Comparison of ENCODE assay signal across 8 mouse cellular contexts in genomic region chr14:50930377-50930753, GRCm38 (mm10). TPM values are rescaled to one million over a fixed set of nuclear protein-coding genes. Genes with fewer than 3 reads are reported as not detected.
A peak's percentile ranks its signal among the peaks of the same experiment; 100 is the strongest.
DNase-seq lines count a peak whose midpoint lies in the region; ATAC-seq and TF ChIP-seq lines count a peak whose summit lies in the region.

No protein-coding gene starts in this region.

- TF ChIP-seq CTCF in E14TG2a.4 (conservative IDR thresholded peaks at IDR 0.05; ENCODE audit: low read length), result no peak
- TF ChIP-seq CTCF in lung, adult 2 months (IDR thresholded peaks at IDR 0.05; ENCODE audit: insufficient read depth, low read length), result no peak

- peak overlapping the region; percentile 95 for H3K4me3 ChIP-seq in heart, embryonic 15.5 days
- peak overlapping the region; percentile 97 for H3K4me3 ChIP-seq in E14TG2a.4 (replicated peaks; ENCODE audit: low read length)
- peak overlapping the region; percentile 92 for H3K4me3 ChIP-seq in embryonic facial prominence, embryonic 12.5 days
- peak overlapping the region; percentile 72 for H3K4me3 ChIP-seq in lung, adult 2 months (replicated peaks; ENCODE audit: extremely low read depth, low read depth, low read length)

- peaks cover 27% of the 10 kb centered on the region for H3K36me3 ChIP-seq in heart, embryonic 15.5 days
- H3K36me3 ChIP-seq in E14TG2a.4 (ENCODE audit: insufficient read depth, low read length), result peaks cover 53% of the 10 kb centered on the region
- peaks cover 30% of the 10 kb centered on the region for H3K36me3 ChIP-seq in embryonic facial prominence, embryonic 12.5 days

- H3K27me3 ChIP-seq in heart, embryonic 15.5 days, result no peaks in the 10 kb centered on the region
- H3K27me3 ChIP-seq in E14TG2a.4 (ENCODE audit: insufficient read depth, low read length), result no peaks in the 10 kb centered on the region
- H3K27me3 ChIP-seq in embryonic facial prominence, embryonic 12.5 days, result no peaks in the 10 kb centered on the region

- H3K4me1 ChIP-seq in heart, embryonic 15.5 days (replicated peaks), result peaks cover 20% of the 10 kb centered on the region
- H3K4me1 ChIP-seq in E14TG2a.4 (replicated peaks; ENCODE audit: low read depth, low read length), result peaks cover 72% of the 10 kb centered on the region
- peaks cover 19% of the 10 kb centered on the region for H3K4me1 ChIP-seq in embryonic facial prominence, embryonic 12.5 days
- H3K4me1 ChIP-seq in lung, adult 2 months (ENCODE audit: control insufficient read depth, insufficient read depth, low read length), result peaks cover 5% of the 10 kb centered on the region; the same call in 1 of the 2 replicates

- WGBS in heart, embryonic 15.5 days, result under 1% methylated on average over 38 of the region's 38 CpGs
- WGBS in embryonic facial prominence, embryonic 12.5 days, result 1% methylated on average over 37 of the region's 38 CpGs
- 0% methylated on average over 38 of the region's 38 CpGs for WGBS in lung, adult 2 months

- peak overlapping the region; percentile 87 for H3K4me2 ChIP-seq in heart, embryonic 15.5 days
- peak overlapping the region; percentile 85 for H3K4me2 ChIP-seq in embryonic facial prominence, embryonic 12.5 days (replicated peaks)

- no peak for TF ChIP-seq POLR2A in lung, adult 2 months (IDR thresholded peaks at IDR 0.05; ENCODE audit: borderline replicate concordance, extremely low read depth, low read depth, low read length)

- H3K27ac ChIP-seq in heart, embryonic 15.5 days, result peak overlapping the region; percentile 86
- peak overlapping the region; percentile 59 for H3K27ac ChIP-seq in embryonic facial prominence, embryonic 12.5 days

- no peaks in the 10 kb centered on the region for H3K9me3 ChIP-seq in heart, embryonic 15.5 days (replicated peaks)
- H3K9me3 ChIP-seq in E14TG2a.4 (ENCODE audit: low read length), result no peaks in the 10 kb centered on the region
- H3K9me3 ChIP-seq in embryonic facial prominence, embryonic 12.5 days, result no peaks in the 10 kb centered on the region

- H3K9ac ChIP-seq in heart, embryonic 15.5 days, result peak overlapping the region; percentile 99
- peak overlapping the region; percentile 81 for H3K9ac ChIP-seq in embryonic facial prominence, embryonic 12.5 days

- peak; percentile 40 for ATAC-seq in heart, embryonic 15.5 days (replicated peaks; ENCODE audit: insufficient number of reproducible peaks, insufficient read depth, low FRiP score, low read depth)
- ATAC-seq in embryonic facial prominence, embryonic 12.5 days (ENCODE audit: insufficient number of reproducible peaks, insufficient read depth, low FRiP score, low TSS enrichment), result peak; percentile 29
- peak; percentile 16 for ATAC-seq in inflammation-experienced regulatory T-cells, adult 6 months
- ATAC-seq in neutrophil, adult 5-6 weeks (ENCODE audit: extremely low read depth, insufficient number of reproducible peaks, low FRiP score, poor library complexity, severe bottlenecking), result peak; percentile 33

- DNase-seq in heart, postnatal 4 days, result no peak
- no peak for DNase-seq in lung, adult 2 months
- DNase-seq in layer of hippocampus, adult 8-10 months (ENCODE audit: low spot score in 2 of 2), result no peak

RNA-seq across cellular contexts. Expression of gene Pip4p1, which starts 0.3 kb away (rescaled TPM):
- 29.8 and 39.6 TPM in 2 replicates for polyA plus RNA-seq in heart, embryonic 15.5 days (2015; fragmentation: Nextera tagmentation; extraction: Ambion mirVana)
- total RNA-seq in heart, postnatal 4 days (2021), result 10 to 100 TPM; 25.7 to 27.2 TPM
- 54.5 and 57.6 TPM in 2 replicates for polyA plus RNA-seq in embryonic facial prominence, embryonic 12.5 days (2016; fragmentation: Nextera tagmentation; extraction: Ambion mirVana)
- polyA plus RNA-seq in inflammation-experienced regulatory T-cells, adult 6 months (2017; shearing (Covaris generic)), result 1 to 10 TPM; 4.4 to 6.6 (median 4.8) TPM
- polyA plus RNA-seq in lung, adult 2 months (2012; rRNA removed), result 99.1 and 111 TPM in 2 replicates
- 48.2 and 58.0 TPM in 2 replicates for total RNA-seq in neutrophil, adult 5-6 weeks (2017)
- 100 to 1,000 TPM in 1 of 4 experiments, 10 to 100 TPM in 3; 87.5 to 104 (median 94.3) TPM for total RNA-seq in layer of hippocampus, adult 8-10 months (2022)

RNA-seq across cellular contexts. Expression of gene Pnp, which starts 0.5 kb away (rescaled TPM):
- polyA plus RNA-seq in heart, embryonic 15.5 days (2015; fragmentation: Nextera tagmentation; extraction: Ambion mirVana), result 29.6 and 37.3 TPM in 2 replicates
- total RNA-seq in heart, postnatal 4 days (2021), result 10 to 100 TPM; 11.1 to 13.9 TPM
- 48.8 and 49.9 TPM in 2 replicates for polyA plus RNA-seq in embryonic facial prominence, embryonic 12.5 days (2016; fragmentation: Nextera tagmentation; extraction: Ambion mirVana)
- polyA plus RNA-seq in inflammation-experienced regulatory T-cells, adult 6 months (2017; shearing (Covaris generic)), result 10 to 100 TPM; 64.4 to 88.0 (median 67.9) TPM
- 35.3 and 37.0 TPM in 2 replicates for polyA plus RNA-seq in lung, adult 2 months (2012; rRNA removed)
- 53.4 and 69.2 TPM in 2 replicates for total RNA-seq in neutrophil, adult 5-6 weeks (2017)
- 10 to 100 TPM; 14.9 to 21.4 (median 18.2) TPM for total RNA-seq in layer of hippocampus, adult 8-10 months (2022)

RNA-seq across cellular contexts. Expression of gene Apex1, which starts 5.6 kb away (rescaled TPM):
- polyA plus RNA-seq in heart, embryonic 15.5 days (2015; fragmentation: Nextera tagmentation; extraction: Ambion mirVana), result 107 and 120 TPM in 2 replicates
- 10 to 100 TPM; 49.5 to 52.9 TPM for total RNA-seq in heart, postnatal 4 days (2021)
- 320 and 335 TPM in 2 replicates for polyA plus RNA-seq in embryonic facial prominence, embryonic 12.5 days (2016; fragmentation: Nextera tagmentation; extraction: Ambion mirVana)
- polyA plus RNA-seq in inflammation-experienced regulatory T-cells, adult 6 months (2017; shearing (Covaris generic)), result 100 to 1,000 TPM in 1 of 3 experiments, 10 to 100 TPM in 2; 54.2 to 100 (median 91.0) TPM
- 12.0 and 23.2 TPM in 2 replicates for polyA plus RNA-seq in lung, adult 2 months (2012; rRNA removed)
- total RNA-seq in neutrophil, adult 5-6 weeks (2017), result 12.3 and 23.3 TPM in 2 replicates
- 10 to 100 TPM; 61.2 to 67.5 (median 64.1) TPM for total RNA-seq in layer of hippocampus, adult 8-10 months (2022)

RNA-seq across cellular contexts. Expression of gene Osgep, which starts 5.7 kb away (rescaled TPM):
- 117 and 133 TPM in 2 replicates for polyA plus RNA-seq in heart, embryonic 15.5 days (2015; fragmentation: Nextera tagmentation; extraction: Ambion mirVana)
- 10 to 100 TPM; 64.2 to 65.8 TPM for total RNA-seq in heart, postnatal 4 days (2021)
- polyA plus RNA-seq in embryonic facial prominence, embryonic 12.5 days (2016; fragmentation: Nextera tagmentation; extraction: Ambion mirVana), result 162 and 166 TPM in 2 replicates
- polyA plus RNA-seq in inflammation-experienced regulatory T-cells, adult 6 months (2017; shearing (Covaris generic)), result 10 to 100 TPM; 68.7 to 77.3 (median 74.3) TPM
- polyA plus RNA-seq in lung, adult 2 months (2012; rRNA removed), result 104 and 122 TPM in 2 replicates
- total RNA-seq in neutrophil, adult 5-6 weeks (2017), result 46.7 and 58.8 TPM in 2 replicates
- total RNA-seq in layer of hippocampus, adult 8-10 months (2022), result 10 to 100 TPM; 30.4 to 37.1 (median 34.9) TPM

RNA-seq across cellular contexts. Expression of gene Gm49342, which starts 14.0 kb away (rescaled TPM):
- polyA plus RNA-seq in heart, embryonic 15.5 days (2015; fragmentation: Nextera tagmentation; extraction: Ambion mirVana), result not detected in 2 replicates
- total RNA-seq in heart, postnatal 4 days (2021), result 10 to 100 TPM; 11.1 to 15.0 TPM
- polyA plus RNA-seq in embryonic facial prominence, embryonic 12.5 days (2016; fragmentation: Nextera tagmentation; extraction: Ambion mirVana), result not detected in 2 replicates
- polyA plus RNA-seq in inflammation-experienced regulatory T-cells, adult 6 months (2017; shearing (Covaris generic)), result 1 to 10 TPM in 2 of 3 experiments, not detected in 1; 5.9 to 7.5 TPM
- polyA plus RNA-seq in lung, adult 2 months (2012; rRNA removed), result 20.3 and 46.2 TPM in 2 replicates
- not detected in 2 replicates for total RNA-seq in neutrophil, adult 5-6 weeks (2017)
- 10 to 100 TPM in 3 of 4 experiments, 1 to 10 TPM in 1; 8.5 to 15.5 (median 10.8) TPM for total RNA-seq in layer of hippocampus, adult 8-10 months (2022)
